Mouse (Mus musculus): ENCODE results near the gene Foxi2. TPM values are rescaled to one million over a fixed set of nuclear protein-coding genes. Genes with fewer than 3 reads are reported as not detected.
A peak's percentile ranks its signal among the peaks of the same experiment; 100 is the strongest.

Foxi2 gene
- polyA plus RNA-seq (2015; fragmentation: Nextera tagmentation; extraction: Ambion mirVana): not detected in 2 replicates

DNA sequence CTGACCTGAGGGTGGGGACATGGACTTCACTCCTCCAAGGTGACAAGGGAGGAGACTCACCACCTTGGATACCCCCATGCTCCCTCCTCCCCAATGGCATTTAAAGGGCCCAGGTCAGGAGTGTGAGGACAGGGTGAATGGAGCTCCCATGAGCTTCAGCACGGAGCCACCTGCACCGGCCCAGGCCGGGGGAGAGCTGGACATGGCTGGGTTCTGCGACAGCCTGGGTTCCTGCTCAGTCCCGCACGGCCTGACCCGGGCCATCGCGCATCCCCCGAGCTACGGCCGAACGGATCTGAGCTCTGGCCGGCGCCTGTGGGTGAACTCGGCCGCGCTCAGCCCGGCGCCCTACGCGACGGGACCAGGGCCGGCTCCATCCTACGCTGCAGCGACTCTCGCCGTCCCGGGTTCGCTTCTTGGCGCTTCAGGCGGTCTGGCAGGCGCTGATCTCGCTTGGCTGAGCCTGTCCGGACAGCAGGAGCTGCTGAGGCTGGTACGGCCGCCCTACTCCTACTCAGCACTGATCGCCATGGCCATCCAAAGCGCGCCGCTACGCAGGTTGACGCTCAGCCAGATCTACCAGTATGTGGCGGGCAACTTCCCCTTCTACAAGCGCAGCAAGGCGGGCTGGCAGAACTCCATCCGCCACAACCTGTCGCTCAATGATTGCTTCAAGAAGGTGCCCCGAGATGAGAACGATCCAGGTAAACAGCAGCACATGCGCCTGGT, at the start of gene Foxi2:
TSS of gene Foxi2 (plus strand) at position 72 of the 729 bp plus-strand sequence.
- H3K36me3 ChIP-seq: no peaks in the 10 kb centered on the region
- peaks cover 11% of the 10 kb centered on the region for H3K4me1 ChIP-seq (replicated peaks)
- H3K4me3 ChIP-seq: peak within 1 kb of the TSS; percentile 35
- 5% methylated on average over 49 of the region's 51 CpGs for WGBS
- H3K4me2 ChIP-seq: peak within 1 kb of the TSS; percentile 58
- H3K9me3 ChIP-seq: no peaks in the 10 kb centered on the region
- peak within 1 kb of the TSS; percentile 59; the same call in 1 of the 2 replicates for H3K9ac ChIP-seq
- no peak for ATAC-seq (ENCODE audit: low FRiP score)
- H3K27ac ChIP-seq: no peak within 1 kb of the TSS
- H3K27me3 ChIP-seq: peaks cover 48% of the 10 kb centered on the region

DNA sequence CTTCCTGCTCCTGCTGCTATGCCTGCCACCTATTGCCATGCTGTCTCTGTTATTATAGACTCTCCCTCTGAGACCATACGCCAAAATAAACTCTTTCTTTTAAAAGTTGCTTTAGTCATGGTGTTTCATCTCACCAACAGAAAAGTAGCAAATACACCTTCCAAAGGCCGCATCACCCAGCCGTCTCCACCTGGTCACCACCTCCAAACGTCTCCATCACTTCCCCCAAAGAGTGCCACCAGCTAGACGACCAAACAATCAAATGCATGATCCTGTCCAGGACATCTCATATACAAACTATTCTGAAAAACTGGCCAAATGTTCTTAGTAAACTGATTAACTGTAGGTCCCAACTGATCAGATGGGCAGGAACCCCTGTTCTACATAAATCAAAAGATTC, 45.5 kb upstream of the Foxi2 start:
- H3K4me2 ChIP-seq: no peak overlapping the region
- H3K4me3 ChIP-seq: no peak overlapping the region
- H3K9ac ChIP-seq: no peak overlapping the region
- ATAC-seq (ENCODE audit: low FRiP score): no peak
- WGBS: 95% methylated on average over 5 of the region's 5 CpGs
- no peaks in the 10 kb centered on the region for H3K27me3 ChIP-seq
- H3K36me3 ChIP-seq: no peaks in the 10 kb centered on the region
- no peaks in the 10 kb centered on the region for H3K4me1 ChIP-seq (replicated peaks)
- H3K9me3 ChIP-seq: no peaks in the 10 kb centered on the region
- no peak overlapping the region for H3K27ac ChIP-seq

DNA sequence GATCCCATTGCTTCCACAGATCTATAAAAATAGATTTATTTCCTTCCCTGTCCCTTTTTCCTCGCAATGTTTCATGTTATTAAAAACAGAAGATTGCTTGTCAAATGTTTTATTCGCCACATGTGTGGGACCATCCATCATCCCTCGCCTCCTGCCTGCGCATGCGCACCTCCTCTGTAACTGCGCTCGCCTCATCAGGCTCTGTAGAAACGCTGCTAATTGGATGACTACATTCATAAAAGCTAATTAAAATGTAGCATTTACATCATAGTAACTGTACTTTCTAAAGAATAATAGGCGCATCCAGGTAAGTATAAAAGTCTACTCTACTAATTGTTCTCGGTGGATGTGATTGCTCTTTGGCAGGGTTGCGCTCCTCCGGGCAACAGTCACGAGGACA, 34.1 kb upstream of the Foxi2 start:
- H3K4me3 ChIP-seq: no peak overlapping the region
- H3K4me2 ChIP-seq: no peak overlapping the region
- no peaks in the 10 kb centered on the region for H3K9me3 ChIP-seq
- peaks cover 4% of the 10 kb centered on the region for H3K4me1 ChIP-seq (replicated peaks)
- no peaks in the 10 kb centered on the region for H3K27me3 ChIP-seq
- peak overlapping the region; percentile 19 for H3K27ac ChIP-seq
- no peak overlapping the region for H3K9ac ChIP-seq
- 58% methylated on average over 13 of the region's 13 CpGs for WGBS
- ATAC-seq (ENCODE audit: low FRiP score): 0 out of 2 replicates have a peak, but pooled peaks have one; percentile 54
- no peaks in the 10 kb centered on the region for H3K36me3 ChIP-seq

DNA sequence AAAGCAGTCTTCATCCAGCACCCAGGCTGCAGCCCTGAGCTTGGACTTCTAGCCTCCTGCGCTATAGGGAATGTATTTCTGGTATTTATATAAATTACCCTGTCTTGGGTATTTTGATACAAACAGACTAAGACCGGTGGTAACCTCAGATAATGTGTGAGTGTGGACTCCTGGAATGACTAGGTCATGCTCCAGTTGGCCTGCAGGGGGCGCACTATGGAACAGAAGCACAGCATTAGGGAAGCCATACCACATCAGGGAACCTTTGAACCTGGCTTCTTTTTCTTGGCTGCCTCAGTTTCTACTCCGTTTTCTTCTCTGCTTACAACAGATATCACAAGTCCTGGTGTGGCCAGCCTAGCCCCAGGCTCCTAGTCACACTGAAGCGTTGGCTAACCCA, 33.2 kb upstream of the Foxi2 start:
- ATAC-seq (ENCODE audit: low FRiP score): no peak
- Histone ChIP-seq H3K27me3 (no peaks in the 10 kb centered on the region), H3K4me3 (no peak overlapping the region), H3K36me3 (no peaks in the 10 kb centered on the region), H3K4me2 (no peak overlapping the region), H3K4me1 (replicated peaks) (peaks cover 4% of the 10 kb centered on the region), H3K27ac (peak overlapping the region; percentile 19; the same call in 1 of the 2 replicates), H3K9ac (no peak overlapping the region), H3K9me3 (no peaks in the 10 kb centered on the region)
- WGBS: 69% methylated on average over 5 of the region's 5 CpGs

GRCm38 (mm10) chr7:135378331-135378730, 31.8 kb upstream of the Foxi2 start:
- no peak overlapping the region for H3K27ac ChIP-seq
- H3K9me3 ChIP-seq: no peaks in the 10 kb centered on the region
- H3K4me1 ChIP-seq (replicated peaks): peaks cover 4% of the 10 kb centered on the region
- 91% methylated on average over 5 of the region's 5 CpGs for WGBS
- ATAC-seq (ENCODE audit: low FRiP score): no peak
- no peak overlapping the region for H3K4me3 ChIP-seq
- H3K27me3 ChIP-seq: no peaks in the 10 kb centered on the region
- no peak overlapping the region for H3K4me2 ChIP-seq
- no peak overlapping the region for H3K9ac ChIP-seq
- no peaks in the 10 kb centered on the region for H3K36me3 ChIP-seq

DNA sequence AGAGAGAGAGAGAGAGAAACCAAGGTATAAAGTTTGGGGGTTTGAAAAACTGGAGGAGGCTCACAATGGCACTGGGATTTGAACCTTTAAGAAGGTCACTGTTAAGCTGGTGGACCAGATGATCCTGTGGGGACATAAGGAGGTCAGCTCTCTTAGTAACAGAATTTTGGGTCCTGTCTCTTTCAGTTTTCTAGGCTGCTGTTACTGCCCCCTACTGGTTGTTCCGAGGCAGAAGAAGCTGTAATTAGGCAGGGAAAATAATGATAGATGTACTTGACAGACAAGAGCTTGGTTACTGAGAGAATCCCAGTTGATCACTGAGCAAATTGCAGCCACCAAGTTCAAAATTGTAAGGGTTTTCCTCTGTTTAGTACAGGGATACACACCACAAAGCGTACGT, 21.1 kb upstream of the Foxi2 start:
- H3K27ac ChIP-seq: no peak overlapping the region
- peaks cover 8% of the 10 kb centered on the region for H3K27me3 ChIP-seq
- ATAC-seq (ENCODE audit: low FRiP score): no peak
- peaks cover 5% of the 10 kb centered on the region for H3K4me1 ChIP-seq (replicated peaks)
- WGBS: 62% methylated on average over 3 of the region's 3 CpGs
- peaks cover 8% of the 10 kb centered on the region for H3K9me3 ChIP-seq
- no peaks in the 10 kb centered on the region for H3K36me3 ChIP-seq
- H3K9ac ChIP-seq: no peak overlapping the region
- no peak overlapping the region for H3K4me2 ChIP-seq
- H3K4me3 ChIP-seq: no peak overlapping the region

- Histone ChIP-seq H3K27ac (no peak overlapping the region), H3K4me1 (replicated peaks) (peaks cover 5% of the 10 kb centered on the region), H3K9ac (no peak overlapping the region), H3K9me3 (no peaks in the 10 kb centered on the region), H3K4me3 (no peak overlapping the region), H3K27me3 (peaks cover 13% of the 10 kb centered on the region), H3K36me3 (no peaks in the 10 kb centered on the region), H3K4me2 (no peak overlapping the region)
- no peak for ATAC-seq (ENCODE audit: low FRiP score)
- WGBS: 10% methylated on average over 5 of the region's 5 CpGs
Measured at GRCm38 (mm10) chr7:135392949-135393542, 17.1 kb upstream of the Foxi2 start.

- H3K27ac ChIP-seq: no peak overlapping the region
- H3K9ac ChIP-seq: no peak overlapping the region
- no peak for ATAC-seq (ENCODE audit: low FRiP score)
- 89% methylated on average over 3 of the region's 3 CpGs for WGBS
- peaks cover 5% of the 10 kb centered on the region for H3K4me1 ChIP-seq (replicated peaks)
- no peaks in the 10 kb centered on the region for H3K36me3 ChIP-seq
- no peaks in the 10 kb centered on the region for H3K9me3 ChIP-seq
- peaks cover 13% of the 10 kb centered on the region for H3K27me3 ChIP-seq
- no peak overlapping the region for H3K4me2 ChIP-seq
- no peak overlapping the region for H3K4me3 ChIP-seq
Measured at GRCm38 (mm10) chr7:135394436-135394835, 15.7 kb upstream of the Foxi2 start.

GRCm38 (mm10) chr7:135395242-135395641, 14.9 kb upstream of the Foxi2 start:
- H3K4me2 ChIP-seq: no peak overlapping the region
- H3K36me3 ChIP-seq: no peaks in the 10 kb centered on the region
- H3K27ac ChIP-seq: no peak overlapping the region
- H3K9me3 ChIP-seq: no peaks in the 10 kb centered on the region
- ATAC-seq (ENCODE audit: low FRiP score): no peak
- H3K9ac ChIP-seq: no peak overlapping the region
- H3K4me1 ChIP-seq (replicated peaks): peaks cover 5% of the 10 kb centered on the region
- peaks cover 13% of the 10 kb centered on the region for H3K27me3 ChIP-seq
- H3K4me3 ChIP-seq: no peak overlapping the region

DNA sequence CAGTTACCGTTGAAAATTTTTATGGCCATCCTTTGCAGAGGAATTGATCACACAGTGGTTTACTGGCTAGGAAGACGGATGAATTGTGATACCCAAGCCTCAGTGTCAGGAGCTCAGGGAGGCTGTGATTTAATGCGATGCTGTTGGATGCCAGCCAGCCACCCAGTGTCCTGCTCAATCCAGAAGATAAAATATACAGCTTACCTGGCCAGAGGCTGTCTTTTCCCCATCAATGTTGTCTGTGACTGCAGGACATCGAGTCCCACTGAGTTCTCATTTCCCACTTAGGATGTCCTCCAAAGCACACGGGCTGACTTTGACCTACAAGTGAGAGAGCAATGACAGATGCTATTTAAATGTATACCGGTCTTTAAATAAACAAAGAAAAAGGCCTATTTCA, 13.0 kb upstream of the Foxi2 start:
- WGBS: 61% methylated on average over 6 of the region's 6 CpGs
- H3K36me3 ChIP-seq: no peaks in the 10 kb centered on the region
- peaks cover 5% of the 10 kb centered on the region for H3K4me1 ChIP-seq (replicated peaks)
- H3K4me3 ChIP-seq: no peak overlapping the region
- no peak for ATAC-seq (ENCODE audit: low FRiP score)
- peaks cover 14% of the 10 kb centered on the region; the same call in 1 of the 2 replicates for H3K27me3 ChIP-seq
- no peak overlapping the region for H3K4me2 ChIP-seq
- no peak overlapping the region for H3K9ac ChIP-seq
- H3K27ac ChIP-seq: no peak overlapping the region
- H3K9me3 ChIP-seq: no peaks in the 10 kb centered on the region

GRCm38 (mm10) chr7:135397874-135398273, 12.2 kb upstream of the Foxi2 start:
- H3K9ac ChIP-seq: no peak overlapping the region
- H3K36me3 ChIP-seq: no peaks in the 10 kb centered on the region
- ATAC-seq (ENCODE audit: low FRiP score): no peak
- H3K4me2 ChIP-seq: no peak overlapping the region
- H3K4me1 ChIP-seq (replicated peaks): peaks cover 3% of the 10 kb centered on the region
- WGBS: 55% methylated on average over 5 of the region's 5 CpGs
- peaks cover 15% of the 10 kb centered on the region; the same call in 1 of the 2 replicates for H3K27me3 ChIP-seq
- no peak overlapping the region for H3K4me3 ChIP-seq
- H3K27ac ChIP-seq: no peak overlapping the region
- H3K9me3 ChIP-seq: no peaks in the 10 kb centered on the region

DNA sequence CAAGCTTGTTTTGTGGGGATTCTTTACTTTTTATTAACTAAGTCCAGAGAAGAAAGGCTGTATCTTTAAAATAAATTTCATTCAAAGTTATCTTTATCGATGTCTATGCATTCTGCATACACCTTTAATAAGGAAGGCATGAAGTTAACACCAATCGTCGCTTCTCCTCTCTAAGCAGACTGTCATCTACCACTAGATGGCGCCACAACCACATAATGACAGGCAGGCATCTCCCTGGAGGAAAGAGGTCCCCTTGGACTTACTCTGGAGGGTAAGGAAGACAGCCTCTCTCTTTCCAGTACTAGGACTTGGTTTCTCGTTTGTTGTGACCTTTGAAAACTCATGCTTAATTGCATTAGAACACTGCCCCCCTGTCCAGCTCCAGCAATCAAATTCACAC, 6.7 kb upstream of the Foxi2 start:
- Histone ChIP-seq H3K36me3 (no peaks in the 10 kb centered on the region), H3K4me3 (no peak overlapping the region), H3K9me3 (no peaks in the 10 kb centered on the region), H3K27me3 (peaks cover 15% of the 10 kb centered on the region), H3K9ac (no peak overlapping the region), H3K4me2 (no peak overlapping the region), H3K27ac (no peak overlapping the region), H3K4me1 (replicated peaks) (no peaks in the 10 kb centered on the region)
- 16% methylated on average over 5 of the region's 5 CpGs for WGBS
- ATAC-seq (ENCODE audit: low FRiP score): no peak

DNA sequence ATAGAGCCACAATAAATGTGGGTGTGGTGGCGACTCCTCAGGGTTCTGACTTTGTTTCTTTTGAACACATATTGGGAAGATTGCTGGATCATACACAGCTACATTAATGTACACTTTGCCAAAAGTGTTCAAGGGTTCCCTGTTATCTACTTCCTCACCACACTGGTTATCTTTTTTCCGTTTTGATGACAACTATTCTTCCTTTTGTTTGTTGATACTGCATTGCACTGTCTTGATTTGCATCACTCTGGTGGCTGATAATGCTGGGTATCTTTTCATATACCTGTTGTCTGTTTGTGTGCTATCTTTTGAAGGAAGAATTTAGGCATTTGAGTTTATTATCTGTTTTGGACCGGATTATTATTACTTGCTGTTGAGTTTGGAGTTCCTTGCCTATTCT, 3.3 kb upstream of the Foxi2 start:
- WGBS: 83% methylated on average over 3 of the region's 3 CpGs
- no peak for ATAC-seq (ENCODE audit: low FRiP score)
- Histone ChIP-seq H3K9me3 (no peaks in the 10 kb centered on the region), H3K4me2 (no peak overlapping the region), H3K27me3 (peaks cover 40% of the 10 kb centered on the region), H3K9ac (no peak overlapping the region), H3K4me1 (replicated peaks) (peaks cover 11% of the 10 kb centered on the region), H3K4me3 (no peak overlapping the region), H3K27ac (no peak overlapping the region), H3K36me3 (no peaks in the 10 kb centered on the region)
